ENCODE assay signal across 8 mouse cellular contexts in genomic region chr10:70246076-70246475, GRCm38 (mm10). TPM values are rescaled to one million over a fixed set of nuclear protein-coding genes. Genes with fewer than 3 reads are reported as not detected.
DNase-seq lines count a peak whose midpoint lies in the region; ATAC-seq lines count a peak whose summit lies in the region.

No protein-coding gene starts in this region.

- H3K4me3 ChIP-seq in embryonic facial prominence, embryonic 13.5 days: peak overlapping the region; percentile 65
- peak overlapping the region; percentile 74 for H3K4me3 ChIP-seq in midbrain, embryonic 10.5 days

- H3K4me2 ChIP-seq in embryonic facial prominence, embryonic 13.5 days: peak overlapping the region; percentile 93

- WGBS in embryonic facial prominence, embryonic 13.5 days: 29% methylated on average over 9 of the region's 9 CpGs
- 39% methylated on average over 9 of the region's 9 CpGs for WGBS in midbrain, embryonic 10.5 days

- DNase-seq in heart, adult 11 months: peak; percentile 74
- DNase-seq in heart, postnatal 4 days: no peak
- peak; percentile 62 for DNase-seq in kidney, adult 18-20 months
- peak; percentile 16 for DNase-seq in midbrain, embryonic 10.5 days (ENCODE audit: low spot score)
- DNase-seq in urinary bladder, postnatal 10 days (ENCODE audit: low spot score): no peak
- no peak for DNase-seq in adrenal gland, postnatal 14 days
- no peak for DNase-seq in ovary, postnatal 14 days (ENCODE audit: low spot score)

- peaks cover 13% of the 10 kb centered on the region for H3K4me1 ChIP-seq in embryonic facial prominence, embryonic 13.5 days
- H3K4me1 ChIP-seq in midbrain, embryonic 10.5 days: peaks cover 20% of the 10 kb centered on the region

- no peak for ATAC-seq in embryonic facial prominence, embryonic 13.5 days (ENCODE audit: insufficient number of reproducible peaks, insufficient read depth, low FRiP score, low TSS enrichment, low read depth)

- H3K36me3 ChIP-seq in embryonic facial prominence, embryonic 13.5 days: no peaks in the 10 kb centered on the region
- H3K36me3 ChIP-seq in midbrain, embryonic 10.5 days: no peaks in the 10 kb centered on the region

- no peak overlapping the region; the same call in 1 of the 2 replicates for H3K9ac ChIP-seq in embryonic facial prominence, embryonic 13.5 days

- no peak overlapping the region for H3K27ac ChIP-seq in embryonic facial prominence, embryonic 13.5 days
- H3K27ac ChIP-seq in midbrain, embryonic 10.5 days (replicated peaks): no peak overlapping the region

- H3K27me3 ChIP-seq in embryonic facial prominence, embryonic 13.5 days: peaks cover 44% of the 10 kb centered on the region
- peaks cover 58% of the 10 kb centered on the region for H3K27me3 ChIP-seq in midbrain, embryonic 10.5 days (ENCODE audit: low read depth, poor library complexity, severe bottlenecking)

- H3K9me3 ChIP-seq in embryonic facial prominence, embryonic 13.5 days: no peaks in the 10 kb centered on the region
- H3K9me3 ChIP-seq in midbrain, embryonic 10.5 days (replicated peaks): no peaks in the 10 kb centered on the region

RNA-seq across cellular contexts. Expression of gene Slc16a9, which starts 1.2 kb away (rescaled TPM):
- total RNA-seq in heart, postnatal 4 days (2021): 1 to 10 TPM; 1.4 to 1.9 TPM
- 1.1 and 1.5 TPM in 2 replicates for polyA plus RNA-seq in embryonic facial prominence, embryonic 13.5 days (2015; fragmentation: Nextera tagmentation; extraction: Ambion mirVana)
- 0.25 and 0.36 TPM in 2 replicates for polyA plus RNA-seq in midbrain, embryonic 10.5 days (2016; fragmentation: Nextera tagmentation; extraction: Ambion mirVana)
- 2.3 and 4.4 TPM in 2 replicates for total RNA-seq in adrenal gland, postnatal 14 days (2021)

RNA-seq across cellular contexts. Expression of gene Mrln, which starts 41.6 kb away (rescaled TPM):
- under 1 TPM; 0.71 to 0.92 TPM for total RNA-seq in heart, postnatal 4 days (2021)
- 4.4 and 5.5 TPM in 2 replicates for polyA plus RNA-seq in embryonic facial prominence, embryonic 13.5 days (2015; fragmentation: Nextera tagmentation; extraction: Ambion mirVana)
- 0.50 and 0.53 TPM in 2 replicates for polyA plus RNA-seq in midbrain, embryonic 10.5 days (2016; fragmentation: Nextera tagmentation; extraction: Ambion mirVana)
- not detected in 2 replicates for total RNA-seq in adrenal gland, postnatal 14 days (2021)

Comparison
In these comparisons a context has a peak if more than half of its experiments do, and no peak if none do; other contexts are left out.
1. DNase-seq: peak in heart, adult 11 months (single experiment), kidney, adult 18-20 months (single experiment) and midbrain, embryonic 10.5 days (single experiment); none in heart, postnatal 4 days (single experiment), urinary bladder, postnatal 10 days (single experiment), adrenal gland, postnatal 14 days (single experiment) and ovary, postnatal 14 days (single experiment).